Mouse (Mus musculus): Measurements from ENCODE around the gene Kank2. TPM values are rescaled to one million over a fixed set of nuclear protein-coding genes. Genes with fewer than 3 reads are reported as not detected.

Kank2 gene
- total RNA-seq, 2 experiments from 2014 or later = 17.9 to 21.2 TPM

- DNase-seq = no peak
- intact Hi-C loops (cut with DNase I; ENCODE audit: low total_unique reads) = no loop called here
Measured at GRCm38 (mm10) chr9:21729264-21729663, 69.3 kb downstream of the Kank2 start.

DNA sequence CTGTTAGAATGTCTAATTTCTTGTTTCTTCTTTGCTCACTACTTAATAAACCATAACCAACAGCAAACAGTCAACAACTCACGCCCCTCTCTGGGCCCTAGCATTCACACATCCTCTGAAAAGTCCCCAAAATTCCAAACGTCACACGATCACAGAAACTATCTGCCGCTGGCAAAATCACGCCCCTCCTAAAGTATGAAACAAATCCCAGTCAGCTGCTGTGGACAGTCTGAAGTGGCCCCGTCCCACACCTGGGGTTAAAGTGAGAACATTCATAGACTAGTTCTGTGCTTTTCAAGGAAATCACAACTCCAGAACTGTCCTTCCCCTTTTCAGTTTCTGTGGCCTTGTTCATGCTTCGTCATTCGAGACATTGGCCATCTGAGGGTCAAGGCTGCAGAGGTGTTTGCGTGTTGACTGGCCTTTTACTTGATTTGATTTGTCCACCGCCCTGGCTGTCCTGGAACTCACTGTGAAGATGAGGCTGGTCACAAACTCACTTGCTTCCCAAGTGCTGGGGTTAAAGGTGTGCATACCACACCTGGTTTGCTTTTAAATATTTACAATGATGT, 70.2 kb downstream of the Kank2 start:
- intact Hi-C loops (cut with DNase I; ENCODE audit: low total_unique reads) = no loop called here
- no peak for DNase-seq

- no peak for DNase-seq
- intact Hi-C loops (cut with DNase I; ENCODE audit: low total_unique reads) = no loop called here
Measured at GRCm38 (mm10) chr9:21726218-21726975, 72.1 kb downstream of the Kank2 start.

DNA sequence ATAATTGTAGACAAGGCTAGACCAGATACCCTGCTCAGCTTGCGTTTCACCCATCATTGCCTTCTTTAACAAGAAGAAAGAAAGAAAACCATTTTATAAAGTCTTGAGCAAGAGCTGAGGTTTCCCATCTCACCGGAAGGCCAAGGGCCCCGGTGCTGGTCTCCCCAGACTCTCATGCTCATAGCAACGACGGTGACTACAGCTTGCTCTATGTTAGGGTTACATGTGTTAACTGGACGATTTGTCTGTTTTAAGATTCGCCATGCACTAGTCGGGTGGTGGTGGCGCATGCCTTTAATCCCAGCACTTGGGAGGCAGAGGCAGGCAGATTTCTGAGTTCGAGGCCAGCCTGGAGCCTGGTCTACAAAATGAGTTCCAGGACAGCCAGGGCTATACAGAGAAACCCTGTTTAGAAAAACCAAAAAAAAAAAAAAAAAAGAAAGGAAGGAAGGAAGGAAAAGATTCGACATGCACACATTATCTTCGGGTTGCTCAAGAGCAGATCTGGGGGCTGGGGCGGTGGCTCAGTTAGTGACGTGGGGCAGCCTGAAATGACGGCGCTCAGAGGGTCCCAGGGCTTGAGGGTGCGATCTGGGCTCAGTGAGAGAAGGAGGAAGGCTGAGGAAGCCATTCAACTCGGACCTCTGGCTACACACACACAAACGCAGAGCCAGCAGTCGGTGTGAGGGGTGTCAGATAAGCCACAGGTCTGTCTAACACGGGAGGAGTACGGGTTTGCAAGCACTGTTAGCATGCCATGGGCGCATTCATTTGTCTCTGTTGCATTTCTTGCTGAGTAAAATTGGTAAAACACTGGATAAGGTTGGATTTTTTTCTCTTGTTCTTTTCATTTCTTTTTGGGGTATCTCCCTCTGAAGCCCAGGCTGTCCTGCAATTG, 73.1 kb downstream of the Kank2 start:
- intact Hi-C loops (cut with DNase I; ENCODE audit: low total_unique reads) = no loop called here
- DNase-seq = no peak

DNA sequence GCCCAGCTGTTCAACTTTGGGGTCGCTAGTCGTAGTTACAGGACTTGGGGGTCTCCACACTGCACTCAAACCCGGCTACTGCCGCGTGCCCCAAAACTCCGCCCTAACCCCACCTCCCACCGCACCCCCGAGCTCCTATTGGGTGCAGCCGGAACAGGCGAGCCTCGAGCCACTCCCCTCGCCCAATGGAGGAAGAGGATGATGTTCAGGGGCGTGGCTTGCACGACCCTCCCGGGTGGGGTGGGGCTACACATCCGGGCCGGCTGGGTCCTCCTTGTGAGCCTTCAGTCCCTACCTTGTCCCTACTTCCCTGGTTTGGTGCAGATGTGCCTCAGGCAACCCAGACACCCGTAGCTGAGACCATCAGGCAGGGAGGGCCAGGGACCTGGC, 74.4 kb downstream of the Kank2 start:
- intact Hi-C loops (cut with DNase I; ENCODE audit: low total_unique reads) = no loop called here
- peak; percentile 94 for DNase-seq

GRCm38 (mm10) chr9:21723377-21724146, 75.0 kb downstream of the Kank2 start, which contains the start of gene Ldlr:
Gene Ldlr (plus strand): TSS chr9:21723483.
- intact Hi-C loops (cut with DNase I; ENCODE audit: low total_unique reads) = no loop called here
- DNase-seq = peak; percentile 89

DNA sequence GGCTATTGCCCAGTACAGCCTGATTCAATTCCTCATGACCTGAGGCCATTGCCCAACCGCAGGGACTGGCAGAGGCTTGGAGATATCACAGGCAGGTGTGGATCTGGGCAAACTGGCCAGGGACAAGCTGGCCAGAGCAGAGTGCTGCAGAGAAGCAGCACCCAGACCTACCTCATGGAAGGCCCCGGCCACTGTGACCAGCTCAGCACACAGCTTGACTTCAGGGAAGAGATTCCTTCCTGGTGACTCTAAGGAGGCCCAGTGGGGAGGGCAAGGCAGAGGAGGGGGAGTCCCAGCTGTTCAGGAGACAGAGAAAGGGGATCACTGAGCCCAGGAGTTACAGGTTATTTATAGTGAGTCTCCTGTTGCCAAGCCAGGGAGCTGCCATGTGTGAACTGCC, 77.5 kb downstream of the Kank2 start:
- intact Hi-C loops (cut with DNase I; ENCODE audit: low total_unique reads) = no loop called here
- DNase-seq = no peak

GRCm38 (mm10) chr9:21717015-21717414, 81.5 kb downstream of the Kank2 start:
- DNase-seq = no peak
- intact Hi-C loops (cut with DNase I; ENCODE audit: low total_unique reads) = no loop called here

Small RNAs within 50 kb of the gene (microRNA-seq; reads per million reads assigned to microRNA genes)
- gene Mir7083 = 3.5 to 6.4 reads per million in 2 experiments

Other genes with a start within 250 kb of the Kank2 start
- 10 to 100 TPM; 41.4 to 44.5 TPM for gene Timm29, start 206.0 kb downstream of the Kank2 start, total RNA-seq (2021)
- gene Yipf2, start 205.9 kb downstream of the Kank2 start, total RNA-seq (2021) = 1 to 10 TPM; 4.6 to 5.8 TPM
- 10 to 100 TPM; 42.5 to 49.8 TPM for gene Smarca4, start 182.6 kb downstream of the Kank2 start, total RNA-seq (2021)
- 1 to 10 TPM; 4.5 to 9.5 TPM for gene Ldlr, start 75.3 kb downstream of the Kank2 start, total RNA-seq (2021)
- gene Spc24, start 38.4 kb downstream of the Kank2 start, total RNA-seq (2021) = 1 to 10 TPM; 3.2 to 3.6 TPM
- not detected for gene Angptl8, start 36.8 kb upstream of the Kank2 start, total RNA-seq (2021)
- 10 to 100 TPM; 18.8 to 24.7 TPM for gene Dock6, start 53.9 kb upstream of the Kank2 start, total RNA-seq (2021)
- gene Rab3d, start 119.4 kb upstream of the Kank2 start, total RNA-seq (2021) = 1 to 10 TPM; 4.1 to 6.6 TPM
- under 1 TPM; 0.33 TPM for gene Ccdc159, start 128.7 kb upstream of the Kank2 start, total RNA-seq (2021)
- 10 to 100 TPM; 13.7 to 14.2 TPM for gene Tmem205, start 128.8 kb upstream of the Kank2 start, total RNA-seq (2021)
- 1 to 10 TPM; 1.4 TPM for gene Plppr2, start 138.3 kb upstream of the Kank2 start, total RNA-seq (2021)
- 1 to 10 TPM; 2.7 to 3.6 TPM for gene Swsap1, start 157.0 kb upstream of the Kank2 start, total RNA-seq (2021)
- 1 to 10 TPM; 1.3 to 2.2 TPM for gene Epor, start 164.8 kb upstream of the Kank2 start, total RNA-seq (2021)
- under 1 TPM; 0.18 to 0.21 TPM for gene Rgl3, start 190.7 kb upstream of the Kank2 start, total RNA-seq (2021)
- gene Ccdc151, start 203.9 kb upstream of the Kank2 start, total RNA-seq (2021) = not detected
- 10 to 100 TPM; 28.6 to 29.8 TPM for gene Prkcsh, start 204.1 kb upstream of the Kank2 start, total RNA-seq (2021)